8 mouse cellular contexts compared by ENCODE assay signal in the genomic region with DNA sequence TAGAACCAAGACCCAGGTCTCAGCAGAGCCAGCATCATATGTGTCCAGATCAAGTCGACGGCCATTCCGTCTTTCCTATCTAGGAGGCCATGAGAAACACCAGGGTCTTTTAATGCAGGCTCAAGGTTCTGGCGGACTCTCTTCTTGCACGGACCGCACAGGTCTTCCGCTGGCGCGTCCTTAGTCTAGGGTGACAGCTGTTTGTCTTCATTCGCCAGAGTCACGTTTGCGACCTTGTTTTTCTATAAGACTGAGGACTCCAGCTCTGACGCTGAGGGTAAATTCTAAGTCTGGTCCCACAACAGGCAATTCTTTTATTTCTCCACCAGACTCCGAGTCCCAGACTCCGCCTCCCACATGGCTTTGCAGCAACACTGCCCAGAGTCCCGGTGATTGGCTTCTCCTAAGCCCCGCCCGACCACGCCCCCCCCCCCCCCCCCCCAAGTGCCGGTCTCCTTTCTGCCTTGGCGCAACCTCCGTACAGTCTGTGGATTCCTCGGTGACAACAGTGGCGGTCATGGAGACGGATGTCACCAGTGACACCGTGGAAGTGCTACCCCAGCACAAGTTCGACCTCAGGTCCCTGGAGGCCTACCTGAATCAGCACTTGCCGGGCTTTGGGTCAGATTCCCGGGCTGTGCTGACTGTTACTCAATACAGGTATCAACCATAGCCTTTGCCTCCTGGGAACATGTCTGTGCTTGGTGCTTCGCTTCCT. TPM values are rescaled to one million over a fixed set of nuclear protein-coding genes. Genes with fewer than 3 reads are reported as not detected.
A peak's percentile ranks its signal among the peaks of the same experiment; 100 is the strongest.
DNase-seq lines count a peak whose midpoint lies in the region; ATAC-seq and TF ChIP-seq lines count a peak whose summit lies in the region.

A gene (plus strand): TSS at position 134 of the 718 bp plus-strand sequence.

- ATAC-seq in erythroblast, adult 5-6 weeks (replicated peaks; ENCODE audit: low FRiP score, poor library complexity, severe bottlenecking) = peak; percentile 93
- peak; percentile 92 for ATAC-seq in heart, embryonic 11.5 days (replicated peaks; ENCODE audit: insufficient number of reproducible peaks, low FRiP score, low TSS enrichment)
- peak; percentile 98 for ATAC-seq in kidney, embryonic 16.5 days (ENCODE audit: low FRiP score, low TSS enrichment)

- H3K4me3 ChIP-seq in heart, embryonic 11.5 days (ENCODE audit: low read depth, low read length) = peak within 1 kb of the TSS; percentile 99
- H3K4me3 ChIP-seq in kidney, embryonic 16.5 days (ENCODE audit: low read length) = peak within 1 kb of the TSS; percentile 69
- peak within 1 kb of the TSS; percentile 97 for H3K4me3 ChIP-seq in liver, adult 2 months (ENCODE audit: insufficient read depth, low read depth, low read length)
- H3K4me3 ChIP-seq in myocyte = peak within 1 kb of the TSS; percentile 68

- H3K9ac ChIP-seq in heart, embryonic 11.5 days (ENCODE audit: low read depth, low read length) = peak within 1 kb of the TSS; percentile 89
- peak within 1 kb of the TSS; percentile 86 for H3K9ac ChIP-seq in kidney, embryonic 16.5 days (replicated peaks; ENCODE audit: low read length)
- peak within 1 kb of the TSS; percentile 98 for H3K9ac ChIP-seq in liver, adult 2 months (ENCODE audit: low read depth, low read length)

- peak; percentile 90 for DNase-seq in B cell, adult 2 months
- DNase-seq in brain, adult 2 months (ENCODE audit: low read depth, low spot score) = peak; percentile 97
- peak; percentile 93 for DNase-seq in liver, adult 2 months (ENCODE audit: extremely low read depth, low read depth, low spot score)
- peak; percentile 89 for DNase-seq in splenic B cell, adult 2 months (ENCODE audit: low read depth, low spot score)

- 1% methylated on average over 30 of the region's 30 CpGs for WGBS in heart, embryonic 11.5 days (ENCODE audit: insufficient replicate concordance)
- under 1% methylated on average over 26 of the region's 30 CpGs for WGBS in kidney, embryonic 16.5 days
- WGBS in liver, adult 2 months = under 1% methylated on average over 30 of the region's 30 CpGs

- no peaks in the 10 kb centered on the region for H3K9me3 ChIP-seq in heart, embryonic 11.5 days (replicated peaks; ENCODE audit: control insufficient read depth, low read length)
- no peaks in the 10 kb centered on the region for H3K9me3 ChIP-seq in kidney, embryonic 16.5 days (ENCODE audit: low read length)

- peak within 1 kb of the TSS; percentile 62; the same call in 1 of the 2 replicates for H3K27ac ChIP-seq in heart, embryonic 11.5 days (ENCODE audit: low read depth, low read length)
- peak within 1 kb of the TSS; percentile 77 for H3K27ac ChIP-seq in kidney, embryonic 16.5 days (ENCODE audit: low read length)
- H3K27ac ChIP-seq in liver, adult 2 months (replicated peaks; ENCODE audit: insufficient read depth, low read depth, low read length) = peak within 1 kb of the TSS; percentile 82

- peak within 1 kb of the TSS; percentile 76 for H3ac ChIP-seq in myocyte (ENCODE audit: control insufficient read depth, insufficient read length)

- peak within 1 kb of the TSS; percentile 87 for H3K4me2 ChIP-seq in heart, embryonic 11.5 days
- peak within 1 kb of the TSS; percentile 97 for H3K4me2 ChIP-seq in kidney, embryonic 16.5 days (replicated peaks; ENCODE audit: low read depth, low read length)
- H3K4me2 ChIP-seq in myocyte (ENCODE audit: low read depth) = peak within 1 kb of the TSS; percentile 95

- H3K36me3 ChIP-seq in heart, embryonic 11.5 days (ENCODE audit: control insufficient read depth, insufficient read depth, low read length) = peaks cover 6% of the 10 kb centered on the region; the same call in 1 of the 2 replicates
- H3K36me3 ChIP-seq in kidney, embryonic 16.5 days (ENCODE audit: insufficient read depth, low read length) = peaks cover 13% of the 10 kb centered on the region; the same call in 1 of the 2 replicates
- peaks cover 9% of the 10 kb centered on the region for H3K36me3 ChIP-seq in liver, adult 2 months (ENCODE audit: control insufficient read depth, insufficient read depth, low read length)
- peaks cover 8% of the 10 kb centered on the region for H3K36me3 ChIP-seq in myocyte (ENCODE audit: control insufficient read depth, insufficient read depth)
- no peaks in the 10 kb centered on the region for H3K36me3 ChIP-seq in splenic B cell, adult 2 months (ENCODE audit: control insufficient read depth, insufficient read depth, low read length, poor library complexity, severe bottlenecking)

- peaks cover 13% of the 10 kb centered on the region for H3K4me1 ChIP-seq in heart, embryonic 11.5 days (ENCODE audit: control insufficient read depth, insufficient read depth, low read length)
- H3K4me1 ChIP-seq in kidney, embryonic 16.5 days (ENCODE audit: insufficient read depth, low read length) = peaks cover 16% of the 10 kb centered on the region
- H3K4me1 ChIP-seq in liver, adult 2 months (ENCODE audit: control insufficient read depth, insufficient read depth, low read length) = peaks cover 11% of the 10 kb centered on the region; the same call in 1 of the 2 replicates

- TF ChIP-seq CTCF in liver, adult 2 months (IDR thresholded peaks at IDR 0.05; ENCODE audit: low read depth, low read length) = no peak

- TF ChIP-seq POLR2A in liver, adult 2 months (IDR thresholded peaks at IDR 0.05; ENCODE audit: extremely low read depth, insufficient read depth, low read length) = peak; percentile 89
- TF ChIP-seq POLR2A in myocyte (IDR thresholded peaks at IDR 0.05; ENCODE audit: insufficient read length, low read depth) = peak; percentile 88

- no peaks in the 10 kb centered on the region for H3K27me3 ChIP-seq in heart, embryonic 11.5 days (ENCODE audit: control insufficient read depth, insufficient read depth, low read length)
- no peaks in the 10 kb centered on the region for H3K27me3 ChIP-seq in kidney, embryonic 16.5 days (ENCODE audit: insufficient read depth, low read length)
- H3K27me3 ChIP-seq in liver, adult 2 months (ENCODE audit: control insufficient read depth, insufficient read depth, low read length) = no peaks in the 10 kb centered on the region
- H3K27me3 ChIP-seq in myocyte (ENCODE audit: control insufficient read depth, insufficient read depth, insufficient read length) = no peaks in the 10 kb centered on the region
- H3K27me3 ChIP-seq in splenic B cell, adult 2 months (ENCODE audit: control insufficient read depth, insufficient read depth, low read length, poor library complexity, severe bottlenecking) = no peaks in the 10 kb centered on the region

- H3K79me2 ChIP-seq in liver, adult 2 months (ENCODE audit: control insufficient read depth, insufficient read depth, low read length) = peaks cover 22% of the 10 kb centered on the region
- H3K79me2 ChIP-seq in myocyte (ENCODE audit: control insufficient read depth, insufficient read depth) = peaks cover 16% of the 10 kb centered on the region

TF ChIP-seq in myocyte, 11 proteins besides CTCF, POLR2A, EP300 and RAD21:
- TF ChIP-seq POLR2AphosphoS2 (IDR thresholded peaks at IDR 0.05; ENCODE audit: insufficient read length, low read depth) = peak; percentile 84
- no peak for TF ChIP-seq TCF3 (IDR thresholded peaks at IDR 0.05; ENCODE audit: insufficient read length, low read depth)
- TF ChIP-seq MYOD1 (IDR thresholded peaks at IDR 0.05; ENCODE audit: control insufficient read depth in 1 of 3, insufficient read length in 2 of 3, low read depth in 2 of 3) = peak in 1 of 3 experiments; percentile 45
- no peak for TF ChIP-seq REST (IDR thresholded peaks at IDR 0.05; ENCODE audit: insufficient read depth, insufficient read length)
- peak; percentile 0 for TF ChIP-seq USF1 (IDR thresholded peaks at IDR 0.05; ENCODE audit: low read depth)
- peak in 1 of 3 experiments; percentile 22 for TF ChIP-seq MYOG (IDR thresholded peaks at IDR 0.05; ENCODE audit: control insufficient read depth in 1 of 3, insufficient read depth in 1 of 3, insufficient read length in 2 of 3, low read depth in 2 of 3)
- TF ChIP-seq MAX (IDR thresholded peaks at IDR 0.05; ENCODE audit: low read depth) = no peak
- no peak for TF ChIP-seq E2F4 (IDR thresholded peaks at IDR 0.05; ENCODE audit: insufficient read depth)

RNA-seq across cellular contexts. Expression of the gene that starts here (rescaled TPM):
- 3.8 and 9.8 TPM in 2 replicates for total RNA-seq in erythroblast, adult 5-6 weeks (2015; ENCODE audit: low replicate concordance)
- 4.2 and 4.5 TPM in 2 replicates for total RNA-seq in erythroblast, adult 5-6 weeks (2017; ENCODE audit: low replicate concordance)
- polyA plus RNA-seq in heart, embryonic 11.5 days (2014; fragmentation: Nextera tagmentation; extraction: Ambion mirVana) = 8.6 and 13.7 TPM in 2 replicates
- polyA plus RNA-seq in kidney, embryonic 16.5 days (2015; fragmentation: Nextera tagmentation; extraction: Ambion mirVana) = 15.7 and 19.0 TPM in 2 replicates
- total RNA-seq in liver, adult 2 months (2014; rRNA removed) = 334 and 392 TPM in 2 replicates
- 154 and 216 TPM in 2 replicates for polyA plus RNA-seq in liver, adult 2 months (2012; rRNA removed)
- 6.2 TPM for polyA plus RNA-seq in myocyte (2012; fragmentation: generic; extraction: Trizol)

Comparison
In these comparisons a context has a peak if more than half of its experiments do, and no peak if none do; other contexts are left out.
1. Peak in every context shown above with its lines: DNase-seq, ATAC-seq, H3K4me3 ChIP-seq and H3K27ac ChIP-seq.
2. RNA of the gene that starts here (total RNA-seq): 334 to 392 TPM in liver, adult 2 months; 3.8 to 9.8 TPM in erythroblast, adult 5-6 weeks; every median in the first group is over 10 times any median in the second.